Mouse (Mus musculus): ENCODE data around the gene Arfip1.

Arfip1 gene

GRCm38 (mm10) chr3:84488716-84489115 is 93.7 kb downstream of the Arfip1 start:
- DNase-seq (ENCODE audit: low spot score), result no peak

- peak; percentile 11 for DNase-seq (ENCODE audit: low spot score)
Measured at GRCm38 (mm10) chr3:84484891-84485290, 97.5 kb downstream of the Arfip1 start.

- no peak for DNase-seq (ENCODE audit: low spot score)
Measured at GRCm38 (mm10) chr3:84484333-84484732, 98.1 kb downstream of the Arfip1 start.

- DNase-seq (ENCODE audit: low spot score), result no peak
Measured at GRCm38 (mm10) chr3:84482121-84482520, 100.3 kb downstream of the Arfip1 start.

GRCm38 (mm10) chr3:84481104-84481503 is 101.3 kb downstream of the Arfip1 start:
- DNase-seq (ENCODE audit: low spot score), result peak; percentile 22

- DNase-seq (ENCODE audit: low spot score), result no peak
Measured at GRCm38 (mm10) chr3:84480006-84480897, 102.2 kb downstream of the Arfip1 start, which contains the start of gene Fhdc1. Fhdc1 (minus strand) TSS chr3:84480429.

- peak; percentile 33 for DNase-seq (ENCODE audit: low spot score)
Measured at GRCm38 (mm10) chr3:84479293-84480005, 103.0 kb downstream of the Arfip1 start.

GRCm38 (mm10) chr3:84478896-84479292 is 103.5 kb downstream of the Arfip1 start:
- no peak for DNase-seq (ENCODE audit: low spot score)

GRCm38 (mm10) chr3:84478195-84478594 is 104.2 kb downstream of the Arfip1 start:
- no peak for DNase-seq (ENCODE audit: low spot score)

GRCm38 (mm10) chr3:84477498-84477897 is 104.9 kb downstream of the Arfip1 start:
- DNase-seq (ENCODE audit: low spot score), result no peak

GRCm38 (mm10) chr3:84474981-84475775 is 107.2 kb downstream of the Arfip1 start:
- no peak for DNase-seq (ENCODE audit: low spot score)

GRCm38 (mm10) chr3:84474398-84474797 is 108.0 kb downstream of the Arfip1 start:
- no peak for DNase-seq (ENCODE audit: low spot score)

GRCm38 (mm10) chr3:84472955-84473354 is 109.5 kb downstream of the Arfip1 start:
- no peak for DNase-seq (ENCODE audit: low spot score)

GRCm38 (mm10) chr3:84472527-84472926 is 109.9 kb downstream of the Arfip1 start:
- peak; percentile 18 for DNase-seq (ENCODE audit: low spot score)

GRCm38 (mm10) chr3:84471146-84471545 is 111.3 kb downstream of the Arfip1 start:
- DNase-seq (ENCODE audit: low spot score), result no peak

GRCm38 (mm10) chr3:84468111-84468453 is 114.3 kb downstream of the Arfip1 start:
- no peak for DNase-seq (ENCODE audit: low spot score)

- DNase-seq (ENCODE audit: low spot score), result no peak
Measured at GRCm38 (mm10) chr3:84467419-84468110, 114.9 kb downstream of the Arfip1 start.

GRCm38 (mm10) chr3:84465822-84466500 is 116.5 kb downstream of the Arfip1 start:
- no peak for DNase-seq (ENCODE audit: low spot score)

GRCm38 (mm10) chr3:84461687-84462086 is 120.7 kb downstream of the Arfip1 start:
- no peak for DNase-seq (ENCODE audit: low spot score)

GRCm38 (mm10) chr3:84460952-84461351 is 121.5 kb downstream of the Arfip1 start:
- no peak for DNase-seq (ENCODE audit: low spot score)

- no peak for DNase-seq (ENCODE audit: low spot score)
Measured at GRCm38 (mm10) chr3:84460499-84460898, 121.9 kb downstream of the Arfip1 start.

Measured in adipocyte (in vitro differentiated cells).